Mouse (Mus musculus): Measurements from ENCODE around the gene Ltb4r2. TPM values are rescaled to one million over a fixed set of nuclear protein-coding genes. Genes with fewer than 3 reads are reported as not detected.
A peak's percentile ranks its signal among the peaks of the same experiment; 100 is the strongest.

The Ltb4r2 gene
- polyA plus RNA-seq, 1 experiment from 2014 or later = 0.20 TPM

GRCm38 (mm10) chr14:55769087-55769703, 8.0 kb downstream of the Ltb4r2 start:
- no peak overlapping the region for H3K27ac ChIP-seq (ENCODE audit: low read length)
- H3K27me3 ChIP-seq (ENCODE audit: control insufficient read depth, insufficient read depth, low read depth, low read length) = peaks cover 9% of the 10 kb centered on the region; the same call in 1 of the 2 replicates
- WGBS = 72% methylated on average over 16 of the region's 16 CpGs

GRCm38 (mm10) chr14:55776711-55777110, 15.5 kb downstream of the Ltb4r2 start:
- no peak for ATAC-seq (ENCODE audit: low read depth)
- Histone ChIP-seq H3K9ac (ENCODE audit: low read length) (no peak overlapping the region), H3K27me3 (ENCODE audit: control insufficient read depth, insufficient read depth, low read depth, low read length) (peaks cover under 1% of the 10 kb centered on the region; the same call in 1 of the 2 replicates), H3K27ac (ENCODE audit: low read length) (no peak overlapping the region), H3K4me3 (ENCODE audit: low read length) (no peak overlapping the region), H3K4me1 (replicated peaks; ENCODE audit: control insufficient read depth, insufficient read depth, low read length) (peaks cover 6% of the 10 kb centered on the region; the same call in 1 of the 2 replicates), H3K36me3 (ENCODE audit: control insufficient read depth, insufficient read depth, low read length) (no peaks in the 10 kb centered on the region), H3K9me3 (ENCODE audit: control insufficient read depth, low read length) (no peaks in the 10 kb centered on the region), H3K4me2 (ENCODE audit: low read depth, low read length) (no peak overlapping the region)
- WGBS = 41% methylated on average over 7 of the region's 7 CpGs

More at GRCm38 (mm10) chr14:55769087-55769703, 8.0 kb downstream of the Ltb4r2 start:
- Histone ChIP-seq H3K4me3 (ENCODE audit: low read length) (no peak overlapping the region), H3K9me3 (ENCODE audit: control insufficient read depth, low read length) (no peaks in the 10 kb centered on the region), H3K36me3 (ENCODE audit: control insufficient read depth, insufficient read depth, low read length) (no peaks in the 10 kb centered on the region), H3K4me1 (replicated peaks; ENCODE audit: control insufficient read depth, insufficient read depth, low read length) (0 out of 2 replicates have a peak, but pooled peaks cover 2% of the 10 kb centered on the region), H3K4me2 (ENCODE audit: low read depth, low read length) (no peak overlapping the region), H3K9ac (ENCODE audit: low read length) (no peak overlapping the region)
- ATAC-seq (ENCODE audit: low read depth) = no peak

GRCm38 (mm10) chr14:55777176-55777575, 15.9 kb downstream of the Ltb4r2 start:
- WGBS = 21% methylated on average over 3 of the region's 3 CpGs
- ATAC-seq (ENCODE audit: low read depth) = no peak
- Histone ChIP-seq H3K36me3 (ENCODE audit: control insufficient read depth, insufficient read depth, low read length) (no peaks in the 10 kb centered on the region), H3K4me2 (ENCODE audit: low read depth, low read length) (no peak overlapping the region), H3K9ac (ENCODE audit: low read length) (no peak overlapping the region), H3K27ac (ENCODE audit: low read length) (no peak overlapping the region), H3K4me3 (ENCODE audit: low read length) (no peak overlapping the region), H3K4me1 (replicated peaks; ENCODE audit: control insufficient read depth, insufficient read depth, low read length) (peaks cover 8% of the 10 kb centered on the region; the same call in 1 of the 2 replicates), H3K9me3 (ENCODE audit: control insufficient read depth, low read length) (no peaks in the 10 kb centered on the region), H3K27me3 (ENCODE audit: control insufficient read depth, insufficient read depth, low read depth, low read length) (peaks cover 2% of the 10 kb centered on the region; the same call in 1 of the 2 replicates)

GRCm38 (mm10) chr14:55777806-55778205, 16.6 kb downstream of the Ltb4r2 start:
- H3K27ac ChIP-seq (ENCODE audit: low read length) = no peak overlapping the region
- H3K4me2 ChIP-seq (ENCODE audit: low read depth, low read length) = no peak overlapping the region
- no peak overlapping the region for H3K4me3 ChIP-seq (ENCODE audit: low read length)
- H3K9me3 ChIP-seq (ENCODE audit: control insufficient read depth, low read length) = no peaks in the 10 kb centered on the region
- peaks cover 14% of the 10 kb centered on the region for H3K4me1 ChIP-seq (replicated peaks; ENCODE audit: control insufficient read depth, insufficient read depth, low read length)
- H3K27me3 ChIP-seq (ENCODE audit: control insufficient read depth, insufficient read depth, low read depth, low read length) = peaks cover 2% of the 10 kb centered on the region; the same call in 1 of the 2 replicates
- no peaks in the 10 kb centered on the region for H3K36me3 ChIP-seq (ENCODE audit: control insufficient read depth, insufficient read depth, low read length)
- no peak overlapping the region for H3K9ac ChIP-seq (ENCODE audit: low read length)
- ATAC-seq (ENCODE audit: low read depth) = no peak
- WGBS = 86% methylated on average over 11 of the region's 11 CpGs

GRCm38 (mm10) chr14:55778686-55779085, 17.5 kb downstream of the Ltb4r2 start:
- Histone ChIP-seq H3K36me3 (ENCODE audit: control insufficient read depth, insufficient read depth, low read length) (no peaks in the 10 kb centered on the region), H3K27ac (ENCODE audit: low read length) (no peak overlapping the region), H3K4me1 (replicated peaks; ENCODE audit: control insufficient read depth, insufficient read depth, low read length) (peaks cover 14% of the 10 kb centered on the region), H3K9me3 (ENCODE audit: control insufficient read depth, low read length) (no peaks in the 10 kb centered on the region), H3K4me2 (ENCODE audit: low read depth, low read length) (no peak overlapping the region), H3K4me3 (ENCODE audit: low read length) (no peak overlapping the region), H3K27me3 (ENCODE audit: control insufficient read depth, insufficient read depth, low read depth, low read length) (peaks cover 2% of the 10 kb centered on the region; the same call in 1 of the 2 replicates), H3K9ac (ENCODE audit: low read length) (no peak overlapping the region)
- ATAC-seq (ENCODE audit: low read depth) = no peak
- WGBS = 83% methylated on average over 14 of the region's 15 CpGs

GRCm38 (mm10) chr14:55779656-55780055, 18.4 kb downstream of the Ltb4r2 start:
- Histone ChIP-seq H3K4me1 (replicated peaks; ENCODE audit: control insufficient read depth, insufficient read depth, low read length) (peaks cover 14% of the 10 kb centered on the region), H3K4me2 (ENCODE audit: low read depth, low read length) (no peak overlapping the region), H3K36me3 (ENCODE audit: control insufficient read depth, insufficient read depth, low read length) (no peaks in the 10 kb centered on the region), H3K9me3 (ENCODE audit: control insufficient read depth, low read length) (no peaks in the 10 kb centered on the region), H3K27me3 (ENCODE audit: control insufficient read depth, insufficient read depth, low read depth, low read length) (peaks cover 2% of the 10 kb centered on the region), H3K9ac (ENCODE audit: low read length) (no peak overlapping the region), H3K27ac (ENCODE audit: low read length) (no peak overlapping the region), H3K4me3 (ENCODE audit: low read length) (no peak overlapping the region)
- 28% methylated on average over 16 of the region's 16 CpGs for WGBS
- no peak for ATAC-seq (ENCODE audit: low read depth)

- H3K4me3 ChIP-seq (ENCODE audit: low read length) = no peak overlapping the region
- H3K4me1 ChIP-seq (replicated peaks; ENCODE audit: control insufficient read depth, insufficient read depth, low read length) = peaks cover 14% of the 10 kb centered on the region
- no peak for ATAC-seq (ENCODE audit: low read depth)
- 80% methylated on average over 11 of the region's 11 CpGs for WGBS
- H3K27me3 ChIP-seq (ENCODE audit: control insufficient read depth, insufficient read depth, low read depth, low read length) = peaks cover 2% of the 10 kb centered on the region
- H3K36me3 ChIP-seq (ENCODE audit: control insufficient read depth, insufficient read depth, low read length) = no peaks in the 10 kb centered on the region
- no peak overlapping the region for H3K27ac ChIP-seq (ENCODE audit: low read length)
- H3K9ac ChIP-seq (ENCODE audit: low read length) = no peak overlapping the region
- no peaks in the 10 kb centered on the region for H3K9me3 ChIP-seq (ENCODE audit: control insufficient read depth, low read length)
- no peak overlapping the region for H3K4me2 ChIP-seq (ENCODE audit: low read depth, low read length)
Observed at GRCm38 (mm10) chr14:55780736-55781135, 19.5 kb downstream of the Ltb4r2 start.

- H3K27ac ChIP-seq (ENCODE audit: low read length) = no peak overlapping the region
- H3K27me3 ChIP-seq (ENCODE audit: control insufficient read depth, insufficient read depth, low read depth, low read length) = peaks cover 3% of the 10 kb centered on the region
- H3K4me2 ChIP-seq (ENCODE audit: low read depth, low read length) = peak overlapping the region; percentile 45
- peak overlapping the region; percentile 30 for H3K4me3 ChIP-seq (ENCODE audit: low read length)
- 0 out of 2 replicates have a peak overlapping the region, but pooled peaks have one; percentile 29 for H3K9ac ChIP-seq (ENCODE audit: low read length)
- no peaks in the 10 kb centered on the region for H3K9me3 ChIP-seq (ENCODE audit: control insufficient read depth, low read length)
- 17% methylated on average over 14 of the region's 14 CpGs for WGBS
- H3K4me1 ChIP-seq (replicated peaks; ENCODE audit: control insufficient read depth, insufficient read depth, low read length) = peaks cover 14% of the 10 kb centered on the region
- ATAC-seq (ENCODE audit: low read depth) = peak; percentile 64
- no peaks in the 10 kb centered on the region for H3K36me3 ChIP-seq (ENCODE audit: control insufficient read depth, insufficient read depth, low read length)
Observed at GRCm38 (mm10) chr14:55781310-55781709, 20.1 kb downstream of the Ltb4r2 start.

- ATAC-seq (ENCODE audit: low read depth) = no peak
Observed at GRCm38 (mm10) chr14:55782361-55782960, 21.2 kb downstream of the Ltb4r2 start.

More at GRCm38 (mm10) chr14:55782361-55782960, 21.2 kb downstream of the Ltb4r2 start:
- Histone ChIP-seq H3K36me3 (ENCODE audit: control insufficient read depth, insufficient read depth, low read length) (no peaks in the 10 kb centered on the region), H3K4me3 (ENCODE audit: low read length) (peak overlapping the region; percentile 56), H3K27ac (ENCODE audit: low read length) (peak overlapping the region; percentile 69), H3K9ac (ENCODE audit: low read length) (peak overlapping the region; percentile 72), H3K27me3 (ENCODE audit: control insufficient read depth, insufficient read depth, low read depth, low read length) (peaks cover 6% of the 10 kb centered on the region), H3K9me3 (ENCODE audit: control insufficient read depth, low read length) (no peaks in the 10 kb centered on the region), H3K4me2 (ENCODE audit: low read depth, low read length) (peak overlapping the region; percentile 76), H3K4me1 (replicated peaks; ENCODE audit: control insufficient read depth, insufficient read depth, low read length) (peaks cover 14% of the 10 kb centered on the region)
- WGBS = 46% methylated on average over 9 of the region's 9 CpGs
